Mouse (Mus musculus): ENCODE data around the gene Fam89a.

Gene Fam89a

GRCm38 (mm10) chr8:124752325-124752862, 762 bp upstream of the Fam89a start:
- DNase-seq (ENCODE audit: low spot score): no peak

GRCm38 (mm10) chr8:124751191-124751590, 441 bp downstream of the Fam89a start:
- no peak for DNase-seq (ENCODE audit: low spot score)

GRCm38 (mm10) chr8:124746661-124747060, 5.0 kb downstream of the Fam89a start:
- no peak for DNase-seq (ENCODE audit: low spot score)

GRCm38 (mm10) chr8:124739268-124739667, 12.4 kb downstream of the Fam89a start:
- no peak for DNase-seq (ENCODE audit: low spot score)

GRCm38 (mm10) chr8:124735371-124735911, 16.2 kb downstream of the Fam89a start:
- DNase-seq (ENCODE audit: low spot score): no peak

GRCm38 (mm10) chr8:124732828-124733227, 18.8 kb downstream of the Fam89a start:
- DNase-seq (ENCODE audit: low spot score): no peak

- no peak for DNase-seq (ENCODE audit: low spot score)
These were observed 27.3 kb downstream of the Fam89a start for GRCm38 (mm10) chr8:124724301-124724700.

GRCm38 (mm10) chr8:124721862-124722515, 29.6 kb downstream of the Fam89a start, which contains the start of the genes Ttc13 and Arv1:
Ttc13 (minus strand) TSS chr8:124721983.
Arv1 (plus strand) TSS chr8:124722139.
- peak; percentile 97 for DNase-seq (ENCODE audit: low spot score)

- no peak for DNase-seq (ENCODE audit: low spot score)
These were observed 30.4 kb downstream of the Fam89a start for GRCm38 (mm10) chr8:124720938-124721861.

- DNase-seq (ENCODE audit: low spot score): no peak
These were observed 31.5 kb downstream of the Fam89a start for GRCm38 (mm10) chr8:124720133-124720532.

GRCm38 (mm10) chr8:124715736-124716135, 35.9 kb downstream of the Fam89a start:
- DNase-seq (ENCODE audit: low spot score): no peak

- no peak for DNase-seq (ENCODE audit: low spot score)
These were observed 38.4 kb downstream of the Fam89a start for GRCm38 (mm10) chr8:124713207-124713606.

GRCm38 (mm10) chr8:124705823-124706222, 45.8 kb downstream of the Fam89a start:
- DNase-seq (ENCODE audit: low spot score): no peak

GRCm38 (mm10) chr8:124704376-124704775, 47.3 kb downstream of the Fam89a start:
- no peak for DNase-seq (ENCODE audit: low spot score)

- DNase-seq (ENCODE audit: low spot score): no peak
These were observed 48.1 kb downstream of the Fam89a start for GRCm38 (mm10) chr8:124703526-124703925.

GRCm38 (mm10) chr8:124702183-124702582, 49.4 kb downstream of the Fam89a start:
- no peak for DNase-seq (ENCODE audit: low spot score)

GRCm38 (mm10) chr8:124701023-124701422, 50.6 kb downstream of the Fam89a start:
- no peak for DNase-seq (ENCODE audit: low spot score)

- no peak for DNase-seq (ENCODE audit: low spot score)
These were observed 51.4 kb downstream of the Fam89a start for GRCm38 (mm10) chr8:124700271-124700670.

GRCm38 (mm10) chr8:124695424-124696100, 56.1 kb downstream of the Fam89a start:
- DNase-seq (ENCODE audit: low spot score): no peak

- DNase-seq (ENCODE audit: low spot score): no peak
These were observed 59.9 kb downstream of the Fam89a start for GRCm38 (mm10) chr8:124691706-124692105.

All from adipocyte (in vitro differentiated cells).